Mouse (Mus musculus) hindbrain, embryonic 12.5 days (tissue): ENCODE data around the gene Mpig6b. TPM values are rescaled to one million over a fixed set of nuclear protein-coding genes. Genes with fewer than 3 reads are reported as not detected.

ENCODE experiments used
- ATAC-seq: fragments of 200-750 bp; cut with Nextera tagmentation; 2 replicates; pipeline ENCODE4 v1.8.0; 2017; ENCODE audit warnings: moderate TSS enrichment; ENCODE audit not compliant: low FRiP score
- H3K27ac ChIP-seq: fragments of 300-500 bp; sonication (generic); 2 replicates; pipeline ENCODE4 v1.5.1; 2016; ENCODE audit warnings: mild to moderate bottlenecking
- H3K27me3 ChIP-seq: fragments of 300-500 bp; sonication (generic); 2 replicates; pipeline ENCODE4 v1.6.1; 2016; ENCODE audit warnings: mild to moderate bottlenecking
- H3K36me3 ChIP-seq: fragments of 300-500 bp; sonication (generic); 2 replicates; pipeline ENCODE4 v1.6.1; 2016; ENCODE audit warnings: mild to moderate bottlenecking
- H3K4me1 ChIP-seq: fragments of 300-500 bp; sonication (generic); 2 replicates; pipeline ENCODE4 v1.6.1; 2016
- H3K4me2 ChIP-seq: fragments of 300-500 bp; sonication (generic); replicated peaks from 2 replicates; pipeline ENCODE4 v1.6.1; 2016; ENCODE audit warnings: mild to moderate bottlenecking
- H3K4me3 ChIP-seq: fragments of 300-500 bp; sonication (generic); 2 replicates; pipeline ENCODE4 v1.5.1; 2016; ENCODE audit warnings: mild to moderate bottlenecking
- H3K9ac ChIP-seq: fragments of 300-500 bp; sonication (generic); 2 replicates; pipeline ENCODE4 v1.6.1; 2016; ENCODE audit warnings: mild to moderate bottlenecking, moderate library complexity
- H3K9me3 ChIP-seq: fragments of 300-500 bp; sonication (generic); replicated peaks from 2 replicates; pipeline ENCODE4 v1.6.1; 2016; ENCODE audit warnings: mild to moderate bottlenecking
- WGBS: fragments of 180-500 bp; shearing (Covaris S2); methylation state at CpG from one replicate; pipeline ENCODE4 v1.1.7; 2016; 5-methylcytosine and 5-hydroxymethylcytosine counted together
- polyA plus RNA-seq: library from polyadenylated mRNA; unstranded; fragments of >200 nt; fragmentation: Nextera tagmentation; extraction: Ambion mirVana; gene quantifications from 2 replicates; pipeline ENCODE4 v1.2.1, GENCODE M21; 2016

The Mpig6b gene
- polyA plus RNA-seq, 1 experiment from 2014 or later: 0.52 TPM

DNA sequence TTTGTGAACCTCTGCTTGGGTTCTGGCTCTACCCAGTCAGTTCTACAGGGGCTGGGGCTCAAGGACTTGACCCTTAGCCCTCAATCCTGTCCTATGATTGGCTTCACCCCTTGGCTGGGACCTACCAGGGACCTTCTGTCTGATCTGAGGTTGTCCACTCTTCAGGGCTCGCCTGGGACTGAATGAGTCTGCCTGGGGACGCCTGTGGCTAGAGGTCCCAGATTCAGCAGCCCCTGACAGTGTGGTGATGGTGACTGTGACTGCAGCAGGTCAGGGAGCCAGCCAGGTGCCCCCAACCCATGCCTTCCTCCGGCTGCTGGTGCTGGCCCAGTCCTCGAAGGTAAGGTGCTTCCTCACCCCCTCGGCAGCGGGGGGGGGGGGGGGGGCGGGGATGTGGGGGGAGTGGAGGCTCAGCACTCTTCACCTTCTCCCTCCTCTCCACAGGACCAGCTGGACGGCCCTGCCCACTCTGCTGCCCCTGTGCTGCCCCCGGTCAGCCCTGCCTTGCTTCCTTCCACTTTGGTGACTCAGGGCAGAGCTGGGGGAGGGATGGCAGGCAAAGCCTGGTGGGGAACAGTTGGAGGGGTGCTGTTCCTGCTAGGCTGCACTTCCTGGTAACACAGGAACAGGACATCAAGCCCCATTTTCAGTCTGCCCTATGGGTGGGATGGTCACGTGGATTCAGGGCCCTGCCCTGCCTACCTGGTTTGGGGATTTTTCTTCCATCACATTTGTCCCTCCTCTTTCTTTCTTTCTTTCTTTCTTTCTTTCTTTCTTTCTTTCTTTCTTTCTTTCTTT, 41.1 kb downstream of the Mpig6b start:
- ATAC-seq: no peak

GRCm38 (mm10) chr17:35024261-35024660, 41.7 kb downstream of the Mpig6b start:
- Histone ChIP-seq H3K4me3 (no peak overlapping the region), H3K9me3 (no peaks in the 10 kb centered on the region), H3K27me3 (no peaks in the 10 kb centered on the region; the same call in 1 of the 2 replicates), H3K4me2 (no peak overlapping the region), H3K36me3 (no peaks in the 10 kb centered on the region), H3K27ac (no peak overlapping the region), H3K4me1 (peaks cover 28% of the 10 kb centered on the region), H3K9ac (peak overlapping the region; percentile 14; the same call in 1 of the 2 replicates)
- WGBS: 71% methylated on average over 13 of the region's 13 CpGs
- ATAC-seq: no peak

More for the DNA sequence above, 41.1 kb downstream of the Mpig6b start:
- H3K36me3 ChIP-seq: no peaks in the 10 kb centered on the region
- H3K4me2 ChIP-seq: no peak overlapping the region
- H3K9me3 ChIP-seq: no peaks in the 10 kb centered on the region
- H3K4me1 ChIP-seq: peaks cover 32% of the 10 kb centered on the region
- 49% methylated on average over 9 of the region's 10 CpGs for WGBS
- no peak overlapping the region for H3K9ac ChIP-seq
- H3K27me3 ChIP-seq: no peaks in the 10 kb centered on the region; the same call in 1 of the 2 replicates
- no peak overlapping the region for H3K4me3 ChIP-seq
- H3K27ac ChIP-seq: no peak overlapping the region

GRCm38 (mm10) chr17:35023756-35024155, 42.2 kb downstream of the Mpig6b start:
- no peak for ATAC-seq
- Histone ChIP-seq H3K27me3 (no peaks in the 10 kb centered on the region; the same call in 1 of the 2 replicates), H3K4me2 (no peak overlapping the region), H3K9me3 (no peaks in the 10 kb centered on the region), H3K27ac (no peak overlapping the region), H3K4me1 (peaks cover 28% of the 10 kb centered on the region), H3K4me3 (no peak overlapping the region), H3K36me3 (no peaks in the 10 kb centered on the region), H3K9ac (no peak overlapping the region)
- WGBS: 71% methylated on average over 4 of the region's 4 CpGs

GRCm38 (mm10) chr17:35023221-35023620, 42.8 kb downstream of the Mpig6b start:
- no peak overlapping the region for H3K4me3 ChIP-seq
- peaks cover 28% of the 10 kb centered on the region for H3K4me1 ChIP-seq
- WGBS: 81% methylated on average over 5 of the region's 5 CpGs
- no peak overlapping the region for H3K4me2 ChIP-seq
- H3K36me3 ChIP-seq: no peaks in the 10 kb centered on the region
- H3K27ac ChIP-seq: no peak overlapping the region
- H3K9me3 ChIP-seq: no peaks in the 10 kb centered on the region
- H3K9ac ChIP-seq: no peak overlapping the region
- no peaks in the 10 kb centered on the region; the same call in 1 of the 2 replicates for H3K27me3 ChIP-seq
- no peak for ATAC-seq

DNA sequence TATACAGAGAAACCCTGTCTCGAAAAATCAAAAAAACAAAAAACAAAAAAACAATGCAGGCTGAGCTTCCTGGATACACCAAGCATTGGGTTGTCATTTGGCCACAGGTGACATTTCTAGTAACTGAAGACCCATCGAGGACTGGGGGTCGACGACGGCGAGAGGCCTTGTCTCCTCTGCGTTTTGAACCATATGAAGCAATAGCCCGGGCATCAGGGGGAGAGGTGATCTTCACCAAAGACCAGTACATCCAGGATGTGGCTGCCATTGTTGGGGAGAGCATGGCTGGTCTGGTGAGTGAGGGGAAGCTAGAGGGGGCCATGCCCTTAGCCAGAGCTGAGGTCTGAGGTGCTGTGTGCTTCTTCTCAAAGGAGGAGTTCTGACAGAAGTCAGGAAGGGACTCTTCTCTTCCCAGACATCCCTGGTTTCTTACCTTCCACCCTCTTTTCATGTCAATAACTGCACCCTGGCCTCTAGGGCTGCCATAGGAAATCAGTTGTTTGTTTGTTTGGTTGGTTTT, 43.4 kb downstream of the Mpig6b start:
- Histone ChIP-seq H3K4me1 (peaks cover 26% of the 10 kb centered on the region), H3K9me3 (no peaks in the 10 kb centered on the region)

DNA sequence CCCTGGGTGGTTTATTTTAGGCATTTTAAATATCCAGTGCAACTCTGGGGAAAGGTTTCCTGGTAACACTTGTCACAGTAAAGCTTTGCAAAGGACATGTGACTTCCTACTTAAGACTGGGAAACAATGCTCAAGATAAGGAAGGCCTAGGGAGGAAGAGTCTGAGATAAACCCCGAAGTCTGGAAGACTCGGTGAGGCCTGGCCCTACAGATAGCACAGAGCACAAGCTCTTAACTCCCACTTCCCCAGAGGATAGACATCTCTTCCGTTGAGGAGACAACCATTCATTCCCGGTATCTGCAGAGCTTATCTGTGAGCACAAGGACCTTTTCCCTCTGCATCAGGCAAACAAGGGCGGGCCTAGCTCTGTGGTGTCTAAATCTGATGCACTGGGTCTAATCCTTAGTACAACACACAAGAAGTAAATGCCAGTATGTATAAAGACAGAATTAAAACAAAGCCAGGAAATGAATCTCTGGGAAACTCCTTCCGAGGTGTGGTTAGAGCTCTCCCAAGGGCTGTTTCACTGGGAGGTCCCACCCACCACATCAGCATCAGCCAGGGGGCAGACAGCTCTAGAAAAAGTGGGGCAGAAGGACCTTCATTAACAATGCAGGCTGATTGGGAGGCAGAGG, 44.0 kb downstream of the Mpig6b start:
- no peak overlapping the region for H3K9ac ChIP-seq

More for the DNA sequence above, 43.4 kb downstream of the Mpig6b start:
- ATAC-seq: no peak
- Histone ChIP-seq H3K27me3 (no peaks in the 10 kb centered on the region; the same call in 1 of the 2 replicates), H3K4me2 (no peak overlapping the region), H3K27ac (no peak overlapping the region), H3K4me3 (no peak overlapping the region), H3K9ac (no peak overlapping the region), H3K36me3 (peaks cover 3% of the 10 kb centered on the region; the same call in 1 of the 2 replicates)
- WGBS: 96% methylated on average over 8 of the region's 8 CpGs

DNA sequence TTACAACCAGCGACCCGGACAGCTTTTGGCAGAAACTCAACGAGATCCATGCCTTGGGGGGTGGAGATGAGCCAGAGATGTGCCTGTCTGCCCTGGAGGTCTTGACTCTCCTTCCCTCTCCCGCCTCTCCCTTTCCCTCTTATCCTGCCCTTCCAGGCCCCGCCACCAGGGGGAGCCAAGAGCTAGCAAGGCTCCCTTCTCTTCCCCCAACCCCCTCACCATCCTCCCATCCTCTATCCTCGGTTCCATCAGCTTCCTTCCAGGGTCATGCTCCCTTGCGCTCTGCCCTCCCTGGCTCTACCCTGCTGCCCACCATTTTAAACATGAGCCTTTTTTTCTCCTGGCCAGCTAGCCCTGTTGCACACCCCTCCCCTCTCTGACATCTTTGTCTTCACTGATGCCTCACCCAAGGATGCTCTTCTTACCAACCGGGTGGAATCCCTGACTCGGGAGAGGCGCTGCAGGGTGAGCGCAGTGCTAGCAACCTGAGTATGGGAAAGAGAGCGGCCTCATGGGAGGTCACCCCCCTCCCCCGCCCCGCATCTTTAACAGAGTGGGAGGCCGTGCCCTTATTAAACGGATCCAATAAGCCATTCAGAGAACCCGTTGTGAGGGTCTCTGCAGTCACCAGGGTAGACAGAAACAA, 44.7 kb downstream of the Mpig6b start:
- WGBS: 6% methylated on average over 17 of the region's 17 CpGs
- peak; percentile 58 for ATAC-seq
- peaks cover 18% of the 10 kb centered on the region for H3K4me1 ChIP-seq
- H3K27ac ChIP-seq: peak overlapping the region; percentile 6; the same call in 1 of the 2 replicates
- peaks cover 14% of the 10 kb centered on the region for H3K36me3 ChIP-seq
- no peak overlapping the region for H3K4me3 ChIP-seq
- no peaks in the 10 kb centered on the region for H3K9me3 ChIP-seq
- H3K27me3 ChIP-seq: no peaks in the 10 kb centered on the region; the same call in 1 of the 2 replicates
- peak overlapping the region; percentile 9; the same call in 1 of the 2 replicates for H3K4me2 ChIP-seq
- H3K9ac ChIP-seq: no peak overlapping the region

More for the DNA sequence above, 44.0 kb downstream of the Mpig6b start:
- H3K4me3 ChIP-seq: no peak overlapping the region
- H3K4me1 ChIP-seq: peaks cover 19% of the 10 kb centered on the region
- 68% methylated on average over 6 of the region's 6 CpGs for WGBS
- no peaks in the 10 kb centered on the region for H3K9me3 ChIP-seq
- H3K27me3 ChIP-seq: no peaks in the 10 kb centered on the region; the same call in 1 of the 2 replicates
- H3K4me2 ChIP-seq: no peak overlapping the region
- 0 out of 2 replicates have a peak overlapping the region, but pooled peaks have one; percentile 8 for H3K27ac ChIP-seq
- ATAC-seq: no peak
- H3K36me3 ChIP-seq: peaks cover 7% of the 10 kb centered on the region

DNA sequence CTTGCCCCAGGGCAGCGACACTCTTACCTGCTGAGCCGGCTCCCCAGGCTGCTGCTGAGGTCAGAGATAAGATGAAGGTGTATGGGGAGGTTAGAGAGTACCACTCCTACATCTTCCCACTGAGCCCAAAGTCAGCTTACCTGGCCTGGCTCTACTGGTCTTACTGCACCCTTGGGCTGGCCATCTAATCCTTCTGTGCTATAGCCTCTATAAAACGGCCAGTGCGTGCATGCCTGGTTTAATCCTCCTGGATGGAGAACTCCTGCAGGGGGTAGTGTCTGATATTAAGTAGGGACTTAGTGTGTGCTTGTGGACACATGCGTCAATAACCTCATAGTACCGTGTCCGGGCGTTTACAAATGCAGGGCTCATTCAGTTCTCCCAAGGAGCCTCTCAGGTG, 45.4 kb downstream of the Mpig6b start:
- Histone ChIP-seq H3K36me3 (peaks cover 22% of the 10 kb centered on the region), H3K4me1 (peaks cover 14% of the 10 kb centered on the region), H3K9ac (no peak overlapping the region), H3K9me3 (no peaks in the 10 kb centered on the region), H3K4me2 (no peak overlapping the region), H3K27me3 (no peaks in the 10 kb centered on the region; the same call in 1 of the 2 replicates), H3K4me3 (no peak overlapping the region), H3K27ac (no peak overlapping the region)
- WGBS: 92% methylated on average over 8 of the region's 8 CpGs
- no peak for ATAC-seq

- no peak overlapping the region for H3K9ac ChIP-seq
- H3K4me1 ChIP-seq: peaks cover 14% of the 10 kb centered on the region
- H3K4me2 ChIP-seq: no peak overlapping the region
- H3K9me3 ChIP-seq: no peaks in the 10 kb centered on the region
- no peak for ATAC-seq
- H3K27ac ChIP-seq: no peak overlapping the region
- no peak overlapping the region for H3K4me3 ChIP-seq
- WGBS: 72% methylated on average over 11 of the region's 11 CpGs
- no peaks in the 10 kb centered on the region; the same call in 1 of the 2 replicates for H3K27me3 ChIP-seq
- peaks cover 28% of the 10 kb centered on the region for H3K36me3 ChIP-seq
Observed at GRCm38 (mm10) chr17:35019894-35020293, 46.1 kb downstream of the Mpig6b start.

DNA sequence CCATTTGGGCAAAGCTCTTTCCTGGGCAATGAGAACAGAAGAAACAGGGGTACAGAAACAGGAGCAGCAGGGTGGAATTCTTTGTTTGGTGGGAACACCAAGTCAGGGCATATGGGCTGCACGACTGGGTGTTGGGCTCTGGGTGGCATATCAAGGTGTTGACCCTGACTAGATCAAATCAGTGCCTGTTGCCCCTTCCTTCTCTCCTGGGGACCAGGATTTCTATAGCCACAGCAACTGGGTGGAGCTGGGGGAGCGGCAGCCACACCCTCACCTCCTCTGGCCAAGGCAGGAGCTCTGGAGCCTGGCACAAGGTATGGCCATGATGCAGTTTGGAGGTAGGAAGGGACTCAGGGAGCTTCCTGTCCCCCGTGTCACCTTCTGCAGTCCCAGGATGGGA, 47.8 kb downstream of the Mpig6b start:
- Histone ChIP-seq H3K4me1 (peaks cover 14% of the 10 kb centered on the region), H3K9me3 (no peaks in the 10 kb centered on the region), H3K4me2 (no peak overlapping the region), H3K27me3 (no peaks in the 10 kb centered on the region), H3K4me3 (no peak overlapping the region), H3K36me3 (peaks cover 45% of the 10 kb centered on the region), H3K27ac (no peak overlapping the region), H3K9ac (no peak overlapping the region)
- no peak for ATAC-seq
- 78% methylated on average over 3 of the region's 3 CpGs for WGBS

DNA sequence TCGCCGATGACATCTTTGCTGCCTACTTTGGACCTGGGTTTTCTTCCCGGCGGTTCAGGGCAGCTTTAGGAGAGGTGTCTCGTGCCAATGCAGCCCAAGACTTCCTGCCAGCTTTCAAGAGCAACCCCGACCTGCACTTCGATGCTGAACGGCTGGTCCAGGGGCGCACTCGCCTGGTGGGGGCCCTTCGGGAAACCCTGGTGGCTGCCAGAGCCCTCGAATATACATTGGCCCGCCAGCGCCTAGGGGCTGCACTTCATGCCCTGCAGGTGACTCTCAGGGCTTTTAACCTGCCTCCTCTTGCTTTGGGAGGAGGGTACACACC, 48.3 kb downstream of the Mpig6b start:
- Histone ChIP-seq H3K27me3 (no peaks in the 10 kb centered on the region), H3K9me3 (no peaks in the 10 kb centered on the region), H3K36me3 (peaks cover 50% of the 10 kb centered on the region), H3K27ac (no peak overlapping the region), H3K9ac (no peak overlapping the region), H3K4me1 (peaks cover 14% of the 10 kb centered on the region), H3K4me2 (no peak overlapping the region), H3K4me3 (no peak overlapping the region)
- no peak for ATAC-seq
- 77% methylated on average over 14 of the region's 14 CpGs for WGBS
